Mouse (Mus musculus) neutrophil, adult 5-6 weeks (primary cell): ENCODE measurements around the gene Raet1e. TPM values are rescaled to one million over a fixed set of nuclear protein-coding genes. Genes with fewer than 3 reads are reported as not detected.
A peak's percentile ranks its signal among the peaks of the same experiment; 100 is the strongest.
"Not testable (repeated sequence)": the region's sequence is repeated elsewhere in the genome, so short reads cannot be mapped to it uniquely, and the experiment has no call there.

Experiments used
- ATAC-seq: fragments of 151-379, 151-347 bp; 2 replicates; pipeline ENCODE4 v1.8.0; 2017; ENCODE audit warnings: mild to moderate bottlenecking, moderate TSS enrichment; ENCODE audit not compliant: insufficient number of reproducible peaks, poor library complexity, low FRiP score, severe bottlenecking; ENCODE audit errors: extremely low read depth
- total RNA-seq: library from RNA; stranded (forward); fragments of 200-1000 nt; gene quantifications from 2 replicates; pipeline ENCODE4 v1.2.3, GENCODE M21; 2017

Gene Raet1e
- total RNA-seq, 1 experiment from 2014 or later = not detected

- ATAC-seq = peak; percentile 48; the same call in 1 of the 2 replicates
Observed at GRCm38 (mm10) chr10:22345721-22346120, 187.4 kb downstream of the Raet1e start.

- ATAC-seq = peak; percentile 76
Observed at GRCm38 (mm10) chr10:22353548-22354195, 195.3 kb downstream of the Raet1e start.

DNA sequence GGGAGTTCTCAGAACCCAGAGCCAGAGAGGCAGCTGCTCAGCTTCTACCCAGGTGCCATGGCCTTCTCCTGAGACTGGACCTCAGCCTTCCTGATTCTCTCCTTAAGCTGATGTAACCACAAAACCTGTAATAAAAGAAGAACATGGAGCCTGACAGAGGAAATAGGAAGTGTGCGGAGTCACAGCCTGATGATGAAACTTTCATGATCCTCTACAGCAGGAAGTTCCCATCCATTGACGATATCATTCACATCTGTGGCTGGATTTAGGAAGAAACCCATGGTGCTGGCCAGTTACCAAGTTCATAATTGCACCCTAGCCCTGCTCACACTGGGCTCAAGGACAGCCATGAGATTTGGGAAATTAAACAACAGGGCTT is 195.8 kb downstream of the Raet1e start:
- peak; percentile 74 for ATAC-seq

DNA sequence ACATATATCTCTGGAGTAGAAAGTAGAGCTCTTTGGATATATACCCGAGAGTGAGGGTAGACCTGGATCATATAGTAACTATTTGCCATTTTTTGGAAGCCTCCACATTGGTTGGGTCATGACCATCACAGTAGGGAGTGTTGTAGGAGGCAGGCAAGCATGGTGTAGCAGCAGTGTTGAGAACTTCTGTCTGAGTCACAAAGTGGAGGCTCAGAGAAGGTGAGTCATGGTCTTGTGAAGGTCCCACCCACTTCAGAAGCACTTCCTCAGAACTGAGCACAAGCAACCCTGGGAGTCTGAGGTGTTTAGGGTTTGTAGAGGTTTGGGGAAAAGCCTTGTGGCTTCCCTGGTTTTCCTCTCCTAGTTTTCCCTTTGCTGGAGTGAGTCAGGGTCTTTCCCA is 199.0 kb downstream of the Raet1e start:
- ATAC-seq = peak; percentile 63

DNA sequence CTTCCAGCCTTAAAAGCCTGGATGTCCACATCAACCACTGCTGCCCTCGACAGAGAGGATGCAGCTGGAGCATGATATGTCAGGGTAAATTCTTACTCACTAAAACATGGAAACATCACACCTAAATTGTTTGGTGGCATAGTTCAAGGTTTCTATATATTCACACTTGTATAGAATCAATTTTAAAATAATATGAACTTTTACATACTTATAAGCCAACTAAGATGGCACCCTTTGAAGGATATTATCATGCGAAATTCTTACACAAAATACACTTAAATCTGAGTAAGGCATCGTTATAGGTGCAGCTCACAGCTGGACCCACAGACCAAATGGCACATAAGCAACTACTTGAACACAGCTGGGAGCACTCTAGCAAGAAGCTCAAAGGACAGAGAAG is 201.9 kb downstream of the Raet1e start, which contains the start of gene Raet1d:
Gene Raet1d (plus strand): TSS at position 301 of the 400 bp plus-strand sequence.
- ATAC-seq = not testable (repeated sequence)

DNA sequence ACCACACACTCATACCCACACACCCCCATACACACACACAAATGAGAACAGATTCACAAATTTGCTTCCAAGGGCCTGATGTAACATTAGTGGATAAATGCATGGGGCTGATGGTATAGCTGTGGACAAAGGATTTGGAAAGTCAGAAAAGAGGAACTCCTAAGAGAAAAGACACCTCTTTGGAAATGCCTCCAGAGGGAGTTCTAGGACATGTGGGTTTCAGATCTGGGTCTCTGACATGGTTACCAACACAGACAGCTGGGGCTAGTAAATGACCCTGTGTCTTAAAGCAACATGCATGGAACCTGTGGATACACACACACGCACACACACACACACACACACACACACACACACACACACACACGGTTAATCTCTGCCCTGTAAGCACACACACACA is 202.6 kb downstream of the Raet1e start:
- ATAC-seq = not testable (repeated sequence)

GRCm38 (mm10) chr10:22361415-22362352 is 203.3 kb downstream of the Raet1e start:
- ATAC-seq = not testable (repeated sequence)

- not testable (repeated sequence) for ATAC-seq
Observed at GRCm38 (mm10) chr10:22362466-22362865, 204.1 kb downstream of the Raet1e start.

DNA sequence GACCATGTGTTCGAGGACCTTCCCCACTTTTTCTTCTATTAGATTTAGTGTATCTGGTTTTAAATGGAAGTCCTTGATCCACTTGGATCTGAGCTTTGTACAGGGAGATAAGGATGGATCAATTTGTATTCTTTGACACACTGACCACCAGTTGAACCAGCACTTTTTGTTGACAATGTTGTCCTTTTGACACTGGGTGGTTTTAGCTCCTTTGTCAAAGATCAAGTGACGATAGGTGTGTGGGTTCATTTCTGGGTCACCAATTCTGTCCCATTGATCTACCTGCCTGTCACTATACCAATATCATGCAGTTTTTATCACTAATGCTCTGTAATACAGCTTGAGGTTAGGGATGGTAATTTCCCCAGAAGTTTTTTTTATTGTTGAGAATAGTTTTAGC is 206.5 kb downstream of the Raet1e start:
- not testable (repeated sequence) for ATAC-seq

GRCm38 (mm10) chr10:22381226-22381625 is 222.9 kb downstream of the Raet1e start:
- not testable (repeated sequence) for ATAC-seq

- not testable (repeated sequence) for ATAC-seq
Observed at GRCm38 (mm10) chr10:22390146-22390545, 231.8 kb downstream of the Raet1e start.

DNA sequence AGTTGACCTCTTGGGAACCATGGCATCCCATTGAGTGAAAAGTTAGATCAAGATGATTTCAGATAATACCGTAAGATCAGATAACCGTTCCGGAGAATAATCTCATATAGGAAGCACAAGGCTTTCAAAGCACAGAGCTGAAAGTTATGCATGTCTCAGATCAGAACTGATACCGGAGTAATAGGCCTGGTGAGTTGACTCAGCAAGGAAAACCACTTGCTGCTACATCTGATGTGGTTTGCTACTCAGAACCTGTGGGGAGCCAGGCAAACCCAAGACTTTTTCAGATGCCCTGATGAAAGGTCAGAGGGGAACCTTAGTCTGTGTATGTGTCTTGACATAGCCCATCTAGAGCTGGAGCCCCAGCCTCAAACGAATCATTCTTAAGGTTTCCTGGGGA is 233.2 kb downstream of the Raet1e start:
- ATAC-seq = not testable (repeated sequence)

DNA sequence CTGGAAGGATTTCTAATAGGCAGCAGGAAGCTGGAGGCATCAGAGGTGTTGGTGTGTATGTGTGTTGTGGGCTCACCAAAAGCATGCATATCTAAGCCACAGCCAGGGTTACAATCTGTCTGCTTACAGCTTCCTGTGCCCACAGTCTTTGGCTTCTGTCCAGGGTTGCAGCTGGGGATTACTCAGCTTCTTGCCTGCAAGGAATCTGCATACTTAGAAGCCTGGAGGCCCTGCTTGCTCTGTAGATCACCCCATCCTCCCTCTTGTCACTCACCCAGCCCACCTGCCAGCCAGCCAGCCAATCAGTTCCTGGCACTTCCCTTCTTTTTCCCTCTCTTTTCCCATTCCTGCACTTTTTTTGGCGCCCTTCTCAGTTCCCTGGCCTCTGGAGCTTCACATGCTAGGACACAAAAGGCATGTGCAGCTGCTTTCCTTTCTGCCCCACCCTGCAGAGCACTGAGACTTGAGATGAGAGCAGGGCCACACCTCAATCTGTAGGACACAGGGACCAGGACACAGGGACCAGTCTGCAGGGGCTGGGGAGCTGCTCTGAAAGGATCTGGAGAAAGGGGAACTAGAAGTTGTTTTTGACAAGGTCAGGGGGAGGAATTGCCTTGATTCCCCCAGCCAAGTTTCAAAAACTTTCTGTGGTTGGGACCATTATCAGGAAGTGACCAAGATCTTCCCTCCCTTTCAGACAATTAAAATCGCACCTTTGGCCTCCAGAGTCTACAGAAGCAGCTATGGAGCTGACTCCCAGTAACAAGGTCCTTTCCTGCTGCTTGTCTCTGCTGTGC is 234.9 kb downstream of the Raet1e start:
- ATAC-seq = not testable (repeated sequence)

GRCm38 (mm10) chr10:22396680-22397079 is 238.3 kb downstream of the Raet1e start:
- not testable (repeated sequence) for ATAC-seq

- peak; percentile 80 for ATAC-seq
Observed at GRCm38 (mm10) chr10:22402225-22402917, 244.0 kb downstream of the Raet1e start.

DNA sequence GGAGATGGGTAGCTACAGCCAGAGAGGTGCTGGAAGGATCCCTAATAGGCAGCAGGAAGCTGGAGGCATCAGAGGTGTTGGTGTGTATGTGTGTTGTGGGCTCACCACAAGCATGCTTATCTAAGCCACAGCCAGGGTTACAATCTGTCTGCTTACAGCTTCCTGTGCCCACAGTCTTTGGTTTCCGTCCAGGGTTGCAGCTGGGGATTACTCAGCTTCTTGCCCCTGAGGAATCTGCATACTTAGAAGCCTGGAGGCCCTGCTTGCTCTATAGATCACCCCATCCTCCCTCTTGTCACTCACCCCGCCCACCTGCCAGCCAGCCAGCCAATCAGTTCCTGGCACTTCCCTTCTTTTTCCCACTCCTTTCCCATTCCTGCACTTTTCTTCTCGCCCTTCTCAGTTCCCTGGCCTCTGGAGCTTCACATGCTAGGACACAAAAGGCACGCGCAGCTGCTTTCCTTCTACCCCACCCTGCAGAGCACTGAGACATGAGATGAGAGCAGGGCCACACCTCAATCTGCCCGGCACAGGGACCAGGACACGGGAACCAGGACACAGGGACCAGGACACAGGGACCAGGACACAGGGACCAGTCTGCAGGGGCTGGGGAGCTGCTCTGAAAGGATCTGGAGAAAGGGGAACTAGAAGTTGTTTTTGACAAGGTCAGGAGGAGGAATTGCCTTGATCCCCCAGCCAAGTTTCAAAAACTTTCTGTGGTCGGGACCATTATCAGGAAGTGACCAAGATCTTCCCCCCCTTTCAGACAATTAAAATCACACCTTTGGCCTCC is 255.5 kb downstream of the Raet1e start:
- 0 out of 2 replicates have a peak, but pooled peaks have one; percentile 23 for ATAC-seq
